Mouse (Mus musculus): ENCODE data around the gene Clk3. TPM values are rescaled to one million over a fixed set of nuclear protein-coding genes. Genes with fewer than 3 reads are reported as not detected.

The Clk3 gene
- polyA plus RNA-seq, 1 experiment from 2014 or later = 82.8 TPM

GRCm38 (mm10) chr9:57767231-57767630 is 1.6 kb upstream of the Clk3 start:
- peaks cover 28% of the 10 kb centered on the region for H3K4me1 ChIP-seq
- no peak overlapping the region for H3K27ac ChIP-seq
- no peak overlapping the region for H3K4me2 ChIP-seq (replicated peaks)
- no peak overlapping the region for H3K4me3 ChIP-seq
- WGBS = 93% methylated on average over 4 of the region's 4 CpGs
- no peak overlapping the region for H3K9ac ChIP-seq
- no peak for ATAC-seq (ENCODE audit: low FRiP score, low read depth)
- H3K27me3 ChIP-seq = no peaks in the 10 kb centered on the region
- no peaks in the 10 kb centered on the region for H3K9me3 ChIP-seq
- no peaks in the 10 kb centered on the region for H3K36me3 ChIP-seq

- Histone ChIP-seq H3K27me3 (no peaks in the 10 kb centered on the region), H3K36me3 (peaks cover 5% of the 10 kb centered on the region), H3K4me1 (peaks cover 36% of the 10 kb centered on the region), H3K4me3 (peak overlapping the region; percentile 93), H3K27ac (no peak overlapping the region), H3K9me3 (no peaks in the 10 kb centered on the region), H3K9ac (peak overlapping the region; percentile 97), H3K4me2 (replicated peaks) (peak overlapping the region; percentile 96)
- ATAC-seq (ENCODE audit: low FRiP score, low read depth) = no peak
- 39% methylated on average over 6 of the region's 6 CpGs for WGBS
Observed at GRCm38 (mm10) chr9:57766431-57766830, 771 bp upstream of the Clk3 start.

- under 1% methylated on average over 41 of the region's 45 CpGs for WGBS
- peak overlapping the region; percentile 96 for H3K4me2 ChIP-seq (replicated peaks)
- H3K4me1 ChIP-seq = peaks cover 37% of the 10 kb centered on the region
- H3K36me3 ChIP-seq = peaks cover 19% of the 10 kb centered on the region
- no peaks in the 10 kb centered on the region for H3K27me3 ChIP-seq
- peak overlapping the region; percentile 97 for H3K9ac ChIP-seq
- peak overlapping the region; percentile 98 for H3K27ac ChIP-seq
- H3K9me3 ChIP-seq = no peaks in the 10 kb centered on the region
- ATAC-seq (ENCODE audit: low FRiP score, low read depth) = peak; percentile 91
- peak overlapping the region; percentile 93 for H3K4me3 ChIP-seq
Observed at GRCm38 (mm10) chr9:57764974-57765363, 691 bp downstream of the Clk3 start.

GRCm38 (mm10) chr9:57764147-57764973 is 1.3 kb downstream of the Clk3 start:
- Histone ChIP-seq H3K4me3 (peak overlapping the region; percentile 93), H3K9ac (peak overlapping the region; percentile 97), H3K9me3 (no peaks in the 10 kb centered on the region), H3K27ac (peak overlapping the region; percentile 98), H3K36me3 (peaks cover 25% of the 10 kb centered on the region), H3K4me1 (peaks cover 37% of the 10 kb centered on the region), H3K4me2 (replicated peaks) (peak overlapping the region; percentile 96), H3K27me3 (no peaks in the 10 kb centered on the region)
- peak; percentile 68 for ATAC-seq (ENCODE audit: low FRiP score, low read depth)
- under 1% methylated on average over 57 of the region's 57 CpGs for WGBS

GRCm38 (mm10) chr9:57762563-57762991 is 3.1 kb downstream of the Clk3 start:
- peaks cover 37% of the 10 kb centered on the region for H3K4me1 ChIP-seq
- no peak for ATAC-seq (ENCODE audit: low FRiP score, low read depth)
- no peak overlapping the region for H3K27ac ChIP-seq
- 57% methylated on average over 6 of the region's 6 CpGs for WGBS
- no peaks in the 10 kb centered on the region for H3K9me3 ChIP-seq
- H3K4me2 ChIP-seq (replicated peaks) = peak overlapping the region; percentile 96
- H3K9ac ChIP-seq = peak overlapping the region; percentile 43; the same call in 1 of the 2 replicates
- no peaks in the 10 kb centered on the region for H3K27me3 ChIP-seq
- peaks cover 43% of the 10 kb centered on the region for H3K36me3 ChIP-seq
- peak overlapping the region; percentile 93 for H3K4me3 ChIP-seq

- no peaks in the 10 kb centered on the region for H3K9me3 ChIP-seq
- peaks cover 37% of the 10 kb centered on the region for H3K4me1 ChIP-seq
- H3K27ac ChIP-seq = no peak overlapping the region
- peak overlapping the region; percentile 93 for H3K4me3 ChIP-seq
- ATAC-seq (ENCODE audit: low FRiP score, low read depth) = no peak
- peaks cover 50% of the 10 kb centered on the region for H3K36me3 ChIP-seq
- peak overlapping the region; percentile 43; the same call in 1 of the 2 replicates for H3K9ac ChIP-seq
- 89% methylated on average over 13 of the region's 13 CpGs for WGBS
- peak overlapping the region; percentile 96 for H3K4me2 ChIP-seq (replicated peaks)
- H3K27me3 ChIP-seq = no peaks in the 10 kb centered on the region
Observed at GRCm38 (mm10) chr9:57761563-57762551, 3.8 kb downstream of the Clk3 start.

GRCm38 (mm10) chr9:57760416-57761146 is 5.1 kb downstream of the Clk3 start:
- Histone ChIP-seq H3K4me3 (no peak overlapping the region), H3K27ac (no peak overlapping the region), H3K36me3 (peaks cover 59% of the 10 kb centered on the region), H3K4me1 (peaks cover 30% of the 10 kb centered on the region), H3K9ac (no peak overlapping the region), H3K9me3 (no peaks in the 10 kb centered on the region), H3K27me3 (no peaks in the 10 kb centered on the region), H3K4me2 (replicated peaks) (no peak overlapping the region)
- WGBS = 96% methylated on average over 24 of the region's 24 CpGs
- no peak for ATAC-seq (ENCODE audit: low FRiP score, low read depth)

GRCm38 (mm10) chr9:57759289-57759688 is 6.4 kb downstream of the Clk3 start:
- Histone ChIP-seq H3K27me3 (no peaks in the 10 kb centered on the region), H3K27ac (no peak overlapping the region), H3K9ac (no peak overlapping the region), H3K9me3 (no peaks in the 10 kb centered on the region), H3K4me1 (peaks cover 30% of the 10 kb centered on the region), H3K36me3 (peaks cover 72% of the 10 kb centered on the region), H3K4me3 (no peak overlapping the region), H3K4me2 (replicated peaks) (no peak overlapping the region)
- WGBS = 22% methylated on average over 6 of the region's 6 CpGs
- no peak for ATAC-seq (ENCODE audit: low FRiP score, low read depth)

GRCm38 (mm10) chr9:57758528-57758927 is 7.1 kb downstream of the Clk3 start:
- Histone ChIP-seq H3K4me3 (no peak overlapping the region), H3K4me2 (replicated peaks) (no peak overlapping the region), H3K27ac (no peak overlapping the region), H3K4me1 (peaks cover 23% of the 10 kb centered on the region), H3K27me3 (no peaks in the 10 kb centered on the region), H3K9ac (no peak overlapping the region), H3K36me3 (peaks cover 80% of the 10 kb centered on the region), H3K9me3 (no peaks in the 10 kb centered on the region)
- 91% methylated on average over 22 of the region's 22 CpGs for WGBS
- ATAC-seq (ENCODE audit: low FRiP score, low read depth) = no peak

- no peak for ATAC-seq (ENCODE audit: low FRiP score, low read depth)
- WGBS = 89% methylated on average over 3 of the region's 3 CpGs
- H3K4me1 ChIP-seq = peaks cover 13% of the 10 kb centered on the region
- H3K27me3 ChIP-seq = no peaks in the 10 kb centered on the region
- H3K27ac ChIP-seq = no peak overlapping the region
- H3K4me3 ChIP-seq = no peak overlapping the region
- H3K4me2 ChIP-seq (replicated peaks) = no peak overlapping the region
- H3K9me3 ChIP-seq = no peaks in the 10 kb centered on the region
- H3K9ac ChIP-seq = no peak overlapping the region
- peaks cover 89% of the 10 kb centered on the region for H3K36me3 ChIP-seq
Observed at GRCm38 (mm10) chr9:57757578-57757977, 8.1 kb downstream of the Clk3 start.

GRCm38 (mm10) chr9:57750901-57751300 is 14.8 kb downstream of the Clk3 start:
- H3K4me2 ChIP-seq (replicated peaks) = no peak overlapping the region
- 87% methylated on average over 7 of the region's 7 CpGs for WGBS
- H3K9ac ChIP-seq = no peak overlapping the region
- H3K36me3 ChIP-seq = peaks cover 100% of the 10 kb centered on the region
- H3K27me3 ChIP-seq = no peaks in the 10 kb centered on the region
- H3K4me1 ChIP-seq = no peaks in the 10 kb centered on the region
- ATAC-seq (ENCODE audit: low FRiP score, low read depth) = no peak
- no peak overlapping the region for H3K4me3 ChIP-seq
- H3K9me3 ChIP-seq = no peaks in the 10 kb centered on the region
- H3K27ac ChIP-seq = no peak overlapping the region
